Mouse (Mus musculus) ES-Bruce4 (cell line): Measurements from ENCODE around the gene Gpc4.

ENCODE experiments used
- CTCF ChIP-seq: IDR thresholded peaks from one replicate; pipeline ENCODE4 v1.8.1; 2011; ENCODE audit warnings: low read depth, low read length
- EP300 ChIP-seq: IDR thresholded peaks from 2 replicates; pipeline ENCODE4 v1.6.1; 2011; ENCODE audit warnings: low read depth, low read length; ENCODE audit not compliant: insufficient read depth

GRCm38 (mm10) chrX:52109663-52110062, 55.4 kb downstream of the Gpc4 start:
- TF ChIP-seq CTCF (no peak), EP300 (no peak)
